Mouse (Mus musculus) kidney, embryonic 14.5 days (tissue): ENCODE measurements at regions not wholly inside any gene's neighbourhood (a gene's known extent, or its start where the extent isn't known, plus 50 kb on each side); places are given as distances from the start of the nearest gene placed in this dataset.

Source experiments
- ATAC-seq: fragments of 200-750 bp; cut with Nextera tagmentation; 2 replicates; pipeline ENCODE4 v1.8.0; 2017; ENCODE audit warnings: moderate number of reproducible peaks, mild to moderate bottlenecking, moderate TSS enrichment, moderate library complexity; ENCODE audit not compliant: low FRiP score, low TSS enrichment
- H3K27ac ChIP-seq: fragments of 300-500 bp; sonication (generic); 2 replicates; pipeline ENCODE4 v1.5.1; 2014; ENCODE audit warnings: low read depth, mild to moderate bottlenecking, low read length, moderate library complexity, mixed read lengths
- H3K27me3 ChIP-seq: fragments of 300-500 bp; sonication (generic); 2 replicates; pipeline ENCODE4 v1.6.1; 2014; ENCODE audit warnings: mild to moderate bottlenecking, low read length; ENCODE audit not compliant: control insufficient read depth, insufficient read depth
- H3K36me3 ChIP-seq: fragments of 300-500 bp; sonication (generic); 2 replicates; pipeline ENCODE4 v1.6.1; 2014; ENCODE audit warnings: low read length, mixed read lengths; ENCODE audit not compliant: control insufficient read depth, insufficient read depth
- H3K4me1 ChIP-seq: fragments of 300-500 bp; sonication (generic); 2 replicates; pipeline ENCODE4 v1.6.1; 2014; ENCODE audit warnings: low read length, mixed read lengths; ENCODE audit not compliant: control insufficient read depth, insufficient read depth
- H3K4me2 ChIP-seq: fragments of 300-500 bp; sonication (generic); replicated peaks from 2 replicates; pipeline ENCODE4 v1.6.1; 2014; ENCODE audit warnings: low read depth, mild to moderate bottlenecking, low read length
- H3K4me3 ChIP-seq: fragments of 300-500 bp; sonication (generic); 2 replicates; pipeline ENCODE4 v1.5.1; 2014; ENCODE audit warnings: mild to moderate bottlenecking, low read length
- H3K9ac ChIP-seq: fragments of 300-500 bp; sonication (generic); 2 replicates; pipeline ENCODE4 v1.6.1; 2014; ENCODE audit warnings: low read depth, mild to moderate bottlenecking, low read length, moderate library complexity
- H3K9me3 ChIP-seq: fragments of 300-500 bp; sonication (generic); 2 replicates; pipeline ENCODE4 v1.6.1; 2016; ENCODE audit warnings: low read length; ENCODE audit not compliant: control insufficient read depth
- WGBS: fragments of 180-500 bp; shearing (Covaris S2); extraction: QIAGEN DNeasy Blood & Tissue Kit; methylation state at CpG from one replicate; pipeline ENCODE4 v1.1.7; 2014; 5-methylcytosine and 5-hydroxymethylcytosine counted together

DNA sequence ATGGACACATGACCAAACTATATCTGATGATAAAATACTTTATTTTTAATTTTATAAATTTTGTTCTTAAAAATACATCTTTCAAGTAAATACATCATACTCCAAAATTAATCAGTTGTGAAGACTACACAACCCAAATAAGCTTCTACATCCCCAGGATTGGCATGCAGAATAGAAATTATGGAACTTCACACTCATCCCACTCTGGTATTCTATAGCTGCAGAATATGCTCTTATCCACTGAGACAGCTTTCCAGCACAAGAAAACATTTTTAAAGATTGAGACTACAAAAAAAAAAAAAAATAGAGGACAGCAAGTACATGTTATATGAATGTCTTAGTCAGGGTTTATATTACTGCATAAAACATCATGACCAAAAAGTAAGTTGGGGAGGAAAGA is 94.4 kb downstream of the Gm11232 start:
- Histone ChIP-seq H3K36me3 (no peaks in the 10 kb centered on the region), H3K9me3 (no peaks in the 10 kb centered on the region), H3K4me3 (no peak overlapping the region), H3K27me3 (no peaks in the 10 kb centered on the region), H3K4me2 (no peak overlapping the region), H3K27ac (no peak overlapping the region), H3K4me1 (no peaks in the 10 kb centered on the region), H3K9ac (no peak overlapping the region)
- no peak for ATAC-seq

DNA sequence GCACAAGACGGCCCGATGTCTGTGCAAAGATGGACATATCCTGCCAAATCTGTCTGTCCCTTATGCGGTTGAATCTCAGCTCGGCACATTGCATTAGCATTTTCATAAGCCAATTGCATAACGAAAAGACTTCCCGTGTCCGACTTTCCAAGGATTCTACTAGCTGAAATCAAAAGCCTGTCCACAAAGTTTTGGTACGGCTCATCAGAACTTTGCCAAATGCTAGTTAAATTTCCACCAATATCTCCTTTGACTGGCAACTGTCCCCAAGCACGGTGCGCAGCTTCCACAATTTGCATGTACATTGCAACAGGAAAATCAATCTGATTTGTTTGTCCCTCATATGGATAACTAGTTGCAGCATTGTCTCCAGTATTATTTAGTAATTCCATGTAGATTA is 117.2 kb downstream of the Gm11232 start:
- ATAC-seq = no peak
- no peak overlapping the region for H3K4me3 ChIP-seq
- H3K27ac ChIP-seq = no peak overlapping the region
- no peaks in the 10 kb centered on the region for H3K27me3 ChIP-seq
- H3K4me2 ChIP-seq = no peak overlapping the region
- 96% methylated on average over 10 of the region's 10 CpGs for WGBS
- H3K9me3 ChIP-seq = no peaks in the 10 kb centered on the region; the same call in 1 of the 2 replicates
- H3K9ac ChIP-seq = no peak overlapping the region
- no peaks in the 10 kb centered on the region for H3K36me3 ChIP-seq
- H3K4me1 ChIP-seq = no peaks in the 10 kb centered on the region

DNA sequence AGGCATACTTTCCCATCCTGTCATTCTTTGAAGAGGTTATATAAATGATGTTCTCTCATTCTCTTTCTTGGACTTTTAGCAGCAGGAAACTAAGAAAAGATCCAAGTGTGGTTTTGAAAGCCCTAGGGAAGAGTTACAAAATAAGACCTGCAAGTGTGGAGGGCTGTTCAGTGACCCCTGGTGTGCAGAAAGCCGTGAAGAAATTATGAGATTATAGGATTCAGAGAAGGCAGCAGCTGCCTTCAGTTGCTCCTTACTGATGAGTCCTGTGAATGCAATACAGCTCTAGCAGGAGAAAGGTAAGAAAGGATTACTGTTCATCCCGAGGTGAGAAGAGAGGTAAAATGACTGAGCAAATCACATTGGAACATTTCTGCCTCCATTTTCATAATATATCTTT is 130.7 kb downstream of the Gm11232 start:
- Histone ChIP-seq H3K27ac (no peak overlapping the region), H3K4me3 (no peak overlapping the region), H3K9me3 (no peaks in the 10 kb centered on the region), H3K27me3 (no peaks in the 10 kb centered on the region), H3K4me2 (no peak overlapping the region), H3K36me3 (no peaks in the 10 kb centered on the region), H3K4me1 (no peaks in the 10 kb centered on the region), H3K9ac (no peak overlapping the region)
- WGBS = 46% methylated on average over 2 of the region's 2 CpGs
- no peak for ATAC-seq

DNA sequence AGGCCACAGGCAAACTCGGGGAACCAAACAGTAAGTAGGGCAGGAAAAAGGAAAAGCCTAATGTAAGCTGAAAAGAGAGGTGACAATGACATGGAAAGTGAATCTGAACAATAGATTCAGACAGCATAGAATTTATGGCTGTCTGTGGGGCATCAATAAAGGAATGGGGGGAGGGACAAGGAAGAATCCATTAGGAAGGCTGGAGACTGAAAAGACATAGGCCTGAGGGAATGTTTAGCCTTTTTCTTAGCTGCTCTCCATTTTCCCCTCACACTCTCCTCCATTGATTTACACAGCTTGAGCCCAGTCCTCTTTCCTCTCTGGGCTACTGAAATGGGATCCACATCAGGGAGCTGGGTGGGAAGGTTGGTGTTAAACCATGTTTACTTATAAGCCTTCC is 131.1 kb downstream of the Gm11232 start:
- Histone ChIP-seq H3K27me3 (no peaks in the 10 kb centered on the region), H3K4me1 (no peaks in the 10 kb centered on the region), H3K9ac (no peak overlapping the region), H3K4me3 (no peak overlapping the region), H3K9me3 (no peaks in the 10 kb centered on the region), H3K36me3 (no peaks in the 10 kb centered on the region), H3K4me2 (no peak overlapping the region), H3K27ac (no peak overlapping the region)
- ATAC-seq = no peak
- WGBS = 67% methylated on average over 1 of the region's 1 CpGs

DNA sequence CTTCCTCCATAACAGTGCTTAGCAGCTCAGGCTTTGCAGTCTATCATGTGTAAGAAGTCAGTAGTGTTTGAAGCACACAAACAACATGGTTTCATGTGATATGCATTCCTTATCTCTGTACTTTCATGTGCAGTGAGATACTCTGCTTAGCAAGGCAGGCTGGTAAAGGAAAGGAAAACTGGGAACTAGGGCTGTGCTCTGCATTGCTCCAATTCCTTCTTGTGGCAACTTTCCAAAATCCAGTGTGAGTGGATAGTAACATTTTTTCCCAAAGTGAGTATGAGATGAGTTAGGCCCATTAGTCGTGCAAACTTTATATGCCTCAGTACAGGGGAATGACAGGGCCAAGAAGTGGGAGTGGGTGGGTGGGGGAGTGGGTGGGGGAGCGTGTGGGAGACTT is 133.0 kb downstream of the Gm11232 start:
- Histone ChIP-seq H3K27ac (no peak overlapping the region), H3K4me3 (no peak overlapping the region), H3K36me3 (no peaks in the 10 kb centered on the region), H3K9me3 (no peaks in the 10 kb centered on the region), H3K27me3 (no peaks in the 10 kb centered on the region), H3K4me1 (no peaks in the 10 kb centered on the region), H3K9ac (no peak overlapping the region), H3K4me2 (no peak overlapping the region)
- no peak for ATAC-seq
- 43% methylated on average over 2 of the region's 2 CpGs for WGBS

DNA sequence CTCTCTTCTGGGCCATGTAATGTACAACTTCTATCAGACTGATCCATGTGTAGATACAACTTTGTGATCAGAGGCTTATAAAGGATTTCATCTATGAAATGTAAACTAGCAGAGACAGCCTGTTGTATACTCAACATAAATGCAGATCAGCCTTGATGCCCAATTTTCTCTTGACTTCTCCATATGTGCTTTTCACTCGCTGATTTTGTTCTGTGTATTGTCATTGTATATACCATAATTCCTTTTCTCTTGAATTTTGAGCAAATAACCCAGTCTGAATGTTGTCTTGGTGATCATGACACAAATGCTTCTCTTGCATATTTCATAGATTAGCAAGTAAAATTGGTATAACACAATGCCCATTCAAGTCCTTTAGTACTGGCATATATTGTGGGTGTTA is 144.0 kb downstream of the Gm11232 start:
- no peak overlapping the region for H3K9ac ChIP-seq
- 89% methylated on average over 1 of the region's 1 CpGs for WGBS
- no peaks in the 10 kb centered on the region for H3K36me3 ChIP-seq
- H3K27me3 ChIP-seq = no peaks in the 10 kb centered on the region
- H3K4me3 ChIP-seq = no peak overlapping the region
- H3K27ac ChIP-seq = no peak overlapping the region
- no peak overlapping the region for H3K4me2 ChIP-seq
- no peaks in the 10 kb centered on the region for H3K4me1 ChIP-seq
- no peak for ATAC-seq
- H3K9me3 ChIP-seq = no peaks in the 10 kb centered on the region

DNA sequence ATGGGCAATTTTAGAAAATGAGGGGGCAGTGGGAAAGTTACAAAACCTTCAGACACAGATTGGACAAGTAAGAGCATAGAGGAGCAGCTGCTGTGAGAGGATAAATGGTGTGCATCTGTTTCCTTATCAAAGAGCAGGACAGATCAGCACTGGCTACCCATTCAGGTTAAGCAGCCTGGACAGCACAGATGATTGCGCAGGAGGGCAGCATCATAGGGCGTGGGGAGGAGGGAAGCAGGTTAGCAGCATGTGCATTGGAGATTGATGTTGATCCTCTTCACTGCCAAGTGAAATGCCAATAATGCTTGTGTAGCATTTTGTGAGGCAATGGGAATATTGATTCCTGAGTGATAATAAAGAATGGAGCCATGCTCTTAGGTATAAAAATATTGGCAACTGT is 171.9 kb downstream of the Gm11232 start:
- Histone ChIP-seq H3K9ac (no peak overlapping the region), H3K4me3 (no peak overlapping the region), H3K27me3 (no peaks in the 10 kb centered on the region), H3K4me1 (no peaks in the 10 kb centered on the region), H3K27ac (no peak overlapping the region), H3K4me2 (no peak overlapping the region), H3K9me3 (no peaks in the 10 kb centered on the region), H3K36me3 (no peaks in the 10 kb centered on the region)
- ATAC-seq = no peak
- 86% methylated on average over 2 of the region's 2 CpGs for whole genome bisulfite sequencing

DNA sequence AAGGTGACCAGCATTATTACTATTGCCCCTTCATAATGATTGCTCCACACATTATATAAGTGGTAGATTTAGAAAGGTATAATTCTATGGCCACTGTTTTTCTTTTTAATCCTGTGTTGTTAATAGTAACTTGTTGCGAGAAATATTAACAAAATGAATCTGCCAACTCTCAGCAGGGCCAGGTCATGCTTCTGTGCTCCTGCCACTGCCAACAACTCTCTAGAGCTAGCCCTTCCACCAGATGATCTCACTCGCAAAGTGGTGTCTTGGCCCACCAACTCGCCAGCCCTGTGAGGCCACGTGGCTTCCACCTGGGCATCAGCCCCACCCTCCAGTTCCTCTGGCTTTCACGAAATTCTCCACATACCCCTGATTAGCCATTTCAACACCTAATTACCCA is 197.1 kb downstream of the Gm11232 start:
- no peaks in the 10 kb centered on the region for H3K36me3 ChIP-seq
- H3K27ac ChIP-seq = no peak overlapping the region
- H3K4me2 ChIP-seq = no peak overlapping the region
- no peaks in the 10 kb centered on the region for H3K9me3 ChIP-seq
- ATAC-seq = no peak
- no peaks in the 10 kb centered on the region for H3K4me1 ChIP-seq
- H3K9ac ChIP-seq = no peak overlapping the region
- WGBS = 89% methylated on average over 5 of the region's 5 CpGs
- H3K27me3 ChIP-seq = no peaks in the 10 kb centered on the region
- H3K4me3 ChIP-seq = no peak overlapping the region

DNA sequence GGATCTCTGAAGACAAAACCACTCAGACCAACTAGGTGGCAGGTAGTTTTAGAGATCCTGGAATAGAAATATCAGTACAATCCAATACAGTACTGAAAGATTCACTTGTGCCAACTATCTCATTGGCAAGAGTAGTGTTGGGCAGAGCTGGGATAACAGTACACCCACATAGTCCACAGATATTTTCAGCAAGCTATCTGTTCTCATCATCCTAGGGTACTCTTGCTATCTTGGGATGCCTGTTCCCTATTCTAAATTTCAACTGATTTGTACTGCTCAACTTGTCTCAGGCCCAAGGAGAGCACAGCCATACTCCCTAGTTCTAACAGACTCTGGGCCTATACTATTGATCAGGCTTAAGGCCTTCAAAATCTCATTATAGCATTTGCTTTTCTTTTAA is 218.6 kb downstream of the Gm11232 start:
- Histone ChIP-seq H3K4me3 (no peak overlapping the region), H3K36me3 (no peaks in the 10 kb centered on the region), H3K9me3 (no peaks in the 10 kb centered on the region), H3K4me2 (no peak overlapping the region), H3K27ac (no peak overlapping the region), H3K4me1 (no peaks in the 10 kb centered on the region), H3K9ac (no peak overlapping the region), H3K27me3 (no peaks in the 10 kb centered on the region)
- no peak for ATAC-seq

DNA sequence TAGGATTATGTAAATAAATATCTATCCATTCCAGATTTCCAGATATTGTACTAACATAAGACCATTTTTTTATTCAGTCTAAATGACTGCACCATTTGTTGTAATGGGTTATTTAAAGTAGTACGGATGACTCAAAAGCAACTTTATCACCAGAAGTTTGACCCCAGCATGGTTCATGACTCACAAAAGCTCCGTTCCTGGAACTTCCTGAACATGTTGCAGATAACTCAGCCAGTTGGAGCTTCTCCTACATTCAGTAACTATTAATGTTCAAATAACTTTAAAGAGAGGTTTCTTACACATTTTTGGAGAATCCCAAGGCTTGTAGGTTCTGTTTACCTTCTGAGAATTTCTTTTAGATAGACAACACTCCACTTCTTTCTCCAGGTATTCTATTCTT is 219.8 kb downstream of the Gm11232 start:
- Histone ChIP-seq H3K27me3 (no peaks in the 10 kb centered on the region), H3K9me3 (no peaks in the 10 kb centered on the region), H3K4me1 (no peaks in the 10 kb centered on the region), H3K36me3 (no peaks in the 10 kb centered on the region), H3K4me2 (no peak overlapping the region), H3K4me3 (no peak overlapping the region), H3K27ac (no peak overlapping the region), H3K9ac (no peak overlapping the region)
- 60% methylated on average over 2 of the region's 2 CpGs for WGBS
- no peak for ATAC-seq
